Comparison of ENCODE assay signal across 8 mouse cellular contexts in the genomic region with DNA sequence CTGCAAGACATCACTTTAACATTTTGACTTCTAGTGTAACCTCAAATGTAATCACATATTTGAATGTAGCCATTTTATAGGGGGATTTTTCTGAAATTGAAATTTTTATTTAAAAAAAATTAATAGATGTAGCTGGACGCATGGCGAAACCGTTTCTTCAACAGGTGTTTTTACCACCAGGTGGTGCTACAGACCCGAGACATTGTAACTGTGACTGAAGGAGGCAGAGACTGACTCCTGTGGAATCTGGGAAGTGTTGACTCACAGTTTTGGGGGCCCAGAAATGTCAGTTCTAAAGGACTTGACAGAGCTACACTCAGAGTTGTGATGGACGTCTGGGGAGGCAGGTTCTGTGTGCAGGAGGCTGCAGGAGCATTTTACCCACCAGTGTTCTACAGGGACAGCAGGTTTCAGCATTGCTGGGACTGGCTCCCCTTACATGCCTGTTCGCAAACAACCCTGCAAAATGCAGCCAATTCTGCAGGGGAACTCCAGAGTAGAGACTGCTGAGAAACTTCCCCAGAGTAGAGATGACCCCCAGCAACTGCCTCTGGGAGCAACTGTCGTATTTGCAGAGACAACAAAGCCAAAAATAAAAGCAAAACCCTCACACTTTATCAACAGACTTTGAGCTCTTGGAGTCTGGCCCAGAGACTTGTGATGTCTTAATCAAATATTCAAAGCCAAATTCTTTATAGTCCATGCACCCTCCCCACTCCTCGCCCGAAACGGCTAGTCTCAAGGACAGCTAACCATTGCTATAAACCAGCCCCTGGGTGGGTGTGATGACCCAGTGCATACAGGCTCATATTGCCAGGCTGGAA. TPM values are rescaled to one million over a fixed set of nuclear protein-coding genes. Genes with fewer than 3 reads are reported as not detected.
A peak's percentile ranks its signal among the peaks of the same experiment; 100 is the strongest.
DNase-seq lines count a peak whose midpoint lies in the region; ATAC-seq and TF ChIP-seq lines count a peak whose summit lies in the region.

No protein-coding gene starts in this region.

- 31% methylated on average over 10 of the region's 10 CpGs for WGBS in forebrain, embryonic 15.5 days
- 14% methylated on average over 10 of the region's 10 CpGs for WGBS in lung, embryonic 14.5 days

- TF ChIP-seq POLR2A in MEL (IDR thresholded peaks at IDR 0.05; ENCODE audit: control insufficient read depth in 1 of 2, insufficient read depth in 1 of 2, low read depth in 1 of 2, low read length in 2 of 2, poor library complexity in 1 of 2) = no peak

- H3K79me2 ChIP-seq in MEL (ENCODE audit: control insufficient read depth, insufficient read depth, low read length, poor library complexity) = no peaks in the 10 kb centered on the region

- no peak for TF ChIP-seq EP300 in MEL (IDR thresholded peaks at IDR 0.05; ENCODE audit: low read depth in 1 of 2, low read length in 2 of 2)

- TF ChIP-seq RAD21 in MEL (IDR thresholded peaks at IDR 0.05; ENCODE audit: low read depth, low read length) = peak; percentile 95

- H3K36me3 ChIP-seq in MEL (ENCODE audit: control insufficient read depth in 1 of 2, insufficient read depth in 2 of 2, low read length in 2 of 2) = peaks cover 0 to 2% of the 10 kb centered on the region in 2 experiments; a peak in 2 of 4 replicates
- no peaks in the 10 kb centered on the region for H3K36me3 ChIP-seq in forebrain, embryonic 15.5 days
- no peaks in the 10 kb centered on the region for H3K36me3 ChIP-seq in lung, embryonic 14.5 days (ENCODE audit: insufficient read depth)

- peak overlapping the region; percentile 23 to 27 for H3K4me3 ChIP-seq in MEL (ENCODE audit: control insufficient read depth in 1 of 2, insufficient read depth in 1 of 2, low read depth in 2 of 2, low read length in 2 of 2)
- no peak overlapping the region for H3K4me3 ChIP-seq in forebrain, embryonic 15.5 days
- no peak overlapping the region for H3K4me3 ChIP-seq in layer of hippocampus, adult 2 months
- H3K4me3 ChIP-seq in lung, embryonic 14.5 days (ENCODE audit: low read depth, low read length) = no peak overlapping the region

- H3K4me2 ChIP-seq in forebrain, embryonic 15.5 days (replicated peaks) = no peak overlapping the region
- H3K4me2 ChIP-seq in lung, embryonic 14.5 days = peak overlapping the region; percentile 32; the same call in 1 of the 2 replicates

- DNase-seq in MEL (ENCODE audit: low read depth, low spot score) = peak; percentile 83
- DNase-seq in layer of hippocampus, adult 2 months (ENCODE audit: low spot score in 2 of 2) = peak; percentile 53 to 75
- DNase-seq in lung, embryonic 14.5 days = peak; percentile 94
- DNase-seq in right cerebral cortex, adult 2 months (ENCODE audit: low spot score in 2 of 2) = peak; percentile 71 to 78
- peak; percentile 82 for DNase-seq in urinary bladder, postnatal 14 days (ENCODE audit: low spot score)

- no peak overlapping the region for H3K27ac ChIP-seq in MEL (ENCODE audit: control insufficient read depth, low read depth, low read length)
- no peak overlapping the region for H3K27ac ChIP-seq in forebrain, embryonic 15.5 days (replicated peaks)
- H3K27ac ChIP-seq in layer of hippocampus, adult 2 months = no peak overlapping the region
- peak overlapping the region; percentile 61 for H3K27ac ChIP-seq in lung, embryonic 14.5 days (ENCODE audit: low read depth)

- peaks cover 0 to 3% of the 10 kb centered on the region in 2 experiments; a peak in 3 of 4 replicates for H3K27me3 ChIP-seq in MEL (ENCODE audit: control insufficient read depth in 1 of 2, insufficient read depth in 2 of 2, low read length in 2 of 2)
- no peaks in the 10 kb centered on the region for H3K27me3 ChIP-seq in forebrain, embryonic 15.5 days
- H3K27me3 ChIP-seq in lung, embryonic 14.5 days (ENCODE audit: insufficient read depth, low read length) = no peaks in the 10 kb centered on the region

- peaks cover 0 to 8% of the 10 kb centered on the region in 2 experiments; a peak in 1 of 4 replicates for H3K4me1 ChIP-seq in MEL (ENCODE audit: control insufficient read depth in 1 of 2, insufficient read depth in 2 of 2, low read length in 2 of 2)
- no peaks in the 10 kb centered on the region for H3K4me1 ChIP-seq in forebrain, embryonic 15.5 days
- H3K4me1 ChIP-seq in lung, embryonic 14.5 days (ENCODE audit: insufficient read depth) = peaks cover 13% of the 10 kb centered on the region

- no peaks in the 10 kb centered on the region for H3K9me3 ChIP-seq in MEL (replicated peaks; ENCODE audit: insufficient read depth, low read length)
- no peaks in the 10 kb centered on the region for H3K9me3 ChIP-seq in forebrain, embryonic 15.5 days
- no peaks in the 10 kb centered on the region for H3K9me3 ChIP-seq in lung, embryonic 14.5 days (ENCODE audit: low read depth, low read length)

- ATAC-seq in cerebellum, adult (ENCODE audit: insufficient number of reproducible peaks, low FRiP score, low TSS enrichment) = peak; percentile 49; the same call in 1 of the 2 replicates
- peak; percentile 61 for ATAC-seq in forebrain, embryonic 15.5 days (replicated peaks)
- ATAC-seq in hematopoietic stem cell, adult 5-6 weeks (replicated peaks in 1 of 2; ENCODE audit: insufficient read depth in 1 of 2, low FRiP score in 2 of 2, low TSS enrichment in 1 of 2, low read depth in 1 of 2, poor library complexity in 2 of 2, severe bottlenecking in 2 of 2) = peak; percentile 61 to 69; a peak in 2 of 4 replicates
- peak; percentile 90 for ATAC-seq in lung, embryonic 14.5 days (ENCODE audit: insufficient read depth)

- H3K9ac ChIP-seq in MEL (ENCODE audit: control insufficient read depth, low read depth, low read length, poor library complexity, severe bottlenecking) = peak overlapping the region; percentile 19
- no peak overlapping the region for H3K9ac ChIP-seq in forebrain, embryonic 15.5 days (replicated peaks)
- H3K9ac ChIP-seq in lung, embryonic 14.5 days = no peak overlapping the region

- peak; percentile 51 to 88 (median 69) for TF ChIP-seq CTCF in MEL (IDR thresholded peaks at IDR 0.05 in 2 of 3, conservative IDR thresholded peaks at IDR 0.05 in 1 of 3; ENCODE audit: control insufficient read depth in 1 of 3, insufficient read depth in 1 of 3, low read depth in 2 of 3, low read length in 3 of 3, poor library complexity in 1 of 3, severe bottlenecking in 1 of 3)
- TF ChIP-seq CTCF in layer of hippocampus, adult 2 months (conservative IDR thresholded peaks at IDR 0.05) = peak; percentile 90
- peak; percentile 80 for TF ChIP-seq CTCF in lung, embryonic 14.5 days (IDR thresholded peaks at IDR 0.05; ENCODE audit: low read depth)

TF ChIP-seq in MEL, 35 proteins besides CTCF, POLR2A, EP300 and RAD21:
- TF ChIP-seq SMC3 (IDR thresholded peaks at IDR 0.05; ENCODE audit: low read depth, low read length) = peak; percentile 98
- TF ChIP-seq MAX (IDR thresholded peaks at IDR 0.05; ENCODE audit: low read length) = peak; percentile 37; the same call in 1 of the 2 replicates
- TF ChIP-seq MAFK (IDR thresholded peaks at IDR 0.05; ENCODE audit: borderline replicate concordance, low read depth, low read length) = no peak
- peak; percentile 84 for TF ChIP-seq MYC (IDR thresholded peaks at IDR 0.05; ENCODE audit: low read depth, low read length)
- peak; percentile 73 for TF ChIP-seq ZNF384 (IDR thresholded peaks at IDR 0.05; ENCODE audit: low read depth, low read length)
- peak; percentile 58; the same call in 1 of the 2 replicates for TF ChIP-seq MXI1 (IDR thresholded peaks at IDR 0.05; ENCODE audit: low read depth, low read length)
- peak; percentile 97 for TF ChIP-seq ZC3H11A (IDR thresholded peaks at IDR 0.05; ENCODE audit: low read depth, low read length)
- peak; percentile 37; the same call in 1 of the 2 replicates for TF ChIP-seq BHLHE40 (IDR thresholded peaks at IDR 0.05; ENCODE audit: borderline replicate concordance, low read depth, low read length)
- TF ChIP-seq USF2 (IDR thresholded peaks at IDR 0.05; ENCODE audit: borderline replicate concordance in 1 of 2, insufficient read depth in 1 of 2, low read depth in 1 of 2, low read length in 2 of 2) = no peak
- TF ChIP-seq SIN3A (IDR thresholded peaks at IDR 0.05; ENCODE audit: low read length) = peak; percentile 57; the same call in 1 of the 2 replicates
- TF ChIP-seq JUND (IDR thresholded peaks at IDR 0.05; ENCODE audit: low read depth, low read length) = 0 out of 2 replicates have a peak, but pooled peaks have one; percentile 69

RNA-seq across cellular contexts. Expression of a gene that starts 4.5 kb away (rescaled TPM):
- not detected in 2 replicates for total RNA-seq in MEL (2012; rRNA removed)
- polyA plus RNA-seq in MEL (2012; ENCODE audit: insufficient read depth in 1 of 2, insufficient read length in 2 of 2, low read depth in 1 of 2, low replicate concordance in 2 of 2, missing spikeins in 1 of 2) = not detected
- polyA plus RNA-seq in forebrain, embryonic 15.5 days (2015; fragmentation: Nextera tagmentation; extraction: Ambion mirVana) = not detected in 2 replicates
- not detected in 2 replicates for total RNA-seq in hematopoietic stem cell, adult 5-6 weeks (2017)
- total RNA-seq in layer of hippocampus, adult 2 months (2021) = not detected
- not detected in 2 replicates for polyA plus RNA-seq in lung, embryonic 14.5 days (2014; fragmentation: Nextera tagmentation; extraction: Ambion mirVana)

RNA-seq across cellular contexts. Expression of a gene that starts 30.5 kb away (rescaled TPM):
- 3.9 and 4.0 TPM in 2 replicates for total RNA-seq in MEL (2012; rRNA removed)
- 1 to 10 TPM in 1 of 2 experiments, not detected in 1; 8.8 TPM for polyA plus RNA-seq in MEL (2012; ENCODE audit: insufficient read depth in 1 of 2, insufficient read length in 2 of 2, low read depth in 1 of 2, low replicate concordance in 2 of 2, missing spikeins in 1 of 2)
- polyA plus RNA-seq in forebrain, embryonic 15.5 days (2015; fragmentation: Nextera tagmentation; extraction: Ambion mirVana) = 22.5 and 23.1 TPM in 2 replicates
- 9.2 and 14.4 TPM in 2 replicates for total RNA-seq in hematopoietic stem cell, adult 5-6 weeks (2017)
- 10 to 100 TPM; 67.1 to 72.1 TPM for total RNA-seq in layer of hippocampus, adult 2 months (2021)
- 22.0 and 22.5 TPM in 2 replicates for polyA plus RNA-seq in lung, embryonic 14.5 days (2014; fragmentation: Nextera tagmentation; extraction: Ambion mirVana)

RNA-seq across cellular contexts. Expression of a gene that starts 49.8 kb away (rescaled TPM):
- total RNA-seq in MEL (2012; rRNA removed) = 4.1 and 5.3 TPM in 2 replicates
- polyA plus RNA-seq in MEL (2012; ENCODE audit: insufficient read depth in 1 of 2, insufficient read length in 2 of 2, low read depth in 1 of 2, low replicate concordance in 2 of 2, missing spikeins in 1 of 2) = 1 to 10 TPM in 1 of 2 experiments, not detected in 1; 4.5 TPM
- 10.9 and 11.5 TPM in 2 replicates for polyA plus RNA-seq in forebrain, embryonic 15.5 days (2015; fragmentation: Nextera tagmentation; extraction: Ambion mirVana)
- 11.5 and 15.4 TPM in 2 replicates for total RNA-seq in hematopoietic stem cell, adult 5-6 weeks (2017)
- total RNA-seq in layer of hippocampus, adult 2 months (2021) = 10 to 100 TPM; 16.9 to 21.0 TPM
- polyA plus RNA-seq in lung, embryonic 14.5 days (2014; fragmentation: Nextera tagmentation; extraction: Ambion mirVana) = 11.9 and 13.6 TPM in 2 replicates

Comparison
In these comparisons a context has a peak if more than half of its experiments do, and no peak if none do; other contexts are left out.
1. H3K4me3 ChIP-seq: peak in MEL (2 of 2); none in forebrain, embryonic 15.5 days (single experiment), layer of hippocampus, adult 2 months (single experiment) and lung, embryonic 14.5 days (single experiment).
2. Peak in every context shown above with its lines, with median percentiles within 50 percentile points of each other: DNase-seq, CTCF ChIP-seq and ATAC-seq.